Mouse (Mus musculus) left cerebral cortex, postnatal 36 days (tissue): ENCODE results near the gene Dclk3. TPM values are rescaled to one million over a fixed set of nuclear protein-coding genes. Genes with fewer than 3 reads are reported as not detected.

Experiments
- DNase-seq, 2 experiments: peaks; one replicate each; pipeline ENCODE4 v3.0.0; 2021 to 2022; ENCODE audit warnings: low spot score in 2 of 2, mixed read lengths in 1 of 2
- intact Hi-C: fragments of 180-260 bp; cut with DNase I; formaldehyde crosslinking; loops from one replicate; pipeline ENCODE4 v1.15.1; 2025
- total RNA-seq, 2 experiments: library from RNA; stranded (reverse); gene quantifications; 2 replicates each; pipeline ENCODE4 v1.2.3; 2021

Dclk3 gene
- total RNA-seq, 2 experiments from 2014 or later: 53.8 to 57.3 TPM

DNA sequence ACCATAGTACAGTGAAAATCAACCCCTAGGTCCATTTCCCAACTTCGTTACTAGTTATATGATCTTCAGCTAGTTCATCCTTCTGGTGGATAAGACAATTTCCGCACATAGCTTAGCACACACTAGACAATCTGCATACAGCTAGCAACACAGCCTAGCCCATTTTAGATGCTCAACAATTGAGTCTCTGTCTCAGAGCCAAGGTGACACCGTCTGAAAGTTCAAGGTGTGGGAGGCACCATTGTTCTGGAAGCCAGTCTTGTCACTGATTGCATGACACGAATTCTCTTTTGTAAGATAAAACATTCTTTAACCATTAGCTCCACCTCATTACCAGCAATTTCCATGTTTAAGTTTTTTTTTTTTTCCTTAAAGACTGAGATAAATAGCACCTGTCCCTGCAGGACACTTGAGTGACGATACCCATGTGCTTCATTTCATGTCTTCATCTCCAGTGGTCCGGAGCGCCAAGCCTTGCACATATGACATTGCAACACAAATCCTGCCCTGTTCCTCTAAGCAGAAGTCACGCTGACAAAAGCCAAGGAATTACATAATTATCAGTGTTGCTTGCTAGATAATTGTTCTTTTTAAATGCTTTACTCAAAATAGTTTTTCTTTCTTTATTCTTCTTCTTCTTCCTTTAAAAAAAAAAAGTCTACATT, 10.1 kb upstream of the Dclk3 start:
- no peak for DNase-seq
- intact Hi-C loops: loop anchor here (10.0 kb wide), 1 partner anchor 46 kb away; no protein-coding TSS in a partner anchor

- DNase-seq: no peak
- intact Hi-C loops: loop anchor here (10.0 kb wide), 1 partner anchor 45 kb away; no protein-coding TSS in a partner anchor
Observed at GRCm38 (mm10) chr9:111429363-111429750, 9.5 kb upstream of the Dclk3 start.

DNA sequence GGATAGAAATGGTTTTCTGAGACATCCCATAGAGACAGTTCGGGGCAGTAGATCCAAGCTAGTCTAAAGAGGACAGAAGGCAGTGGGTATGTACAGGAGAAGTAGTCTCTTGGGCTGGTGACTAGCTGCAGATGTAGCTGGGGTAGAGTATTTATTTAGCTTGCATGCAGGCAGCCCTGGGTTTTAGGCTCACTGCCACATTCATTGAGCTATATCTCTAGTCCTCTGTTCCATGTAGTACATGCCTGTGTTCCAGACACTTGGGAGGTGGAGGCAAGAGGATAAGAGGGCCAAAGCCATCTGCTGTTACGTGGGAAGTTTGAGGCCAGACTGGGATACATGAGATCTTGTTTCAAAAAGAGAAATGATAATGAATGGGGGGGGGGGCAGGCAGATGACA, 3.5 kb upstream of the Dclk3 start:
- DNase-seq: no peak
- intact Hi-C loops: loop anchor here (5.0 kb wide), 1 partner anchor 53 kb away; no protein-coding TSS in a partner anchor

GRCm38 (mm10) chr9:111439836-111440201, 938 bp downstream of the Dclk3 start:
- peak; percentile 76 to 79 for DNase-seq
- intact Hi-C loops: loop anchor here (5.0 kb wide), 3 partner anchors 37 to 58 kb away; no protein-coding TSS in a partner anchor

GRCm38 (mm10) chr9:111440446-111440845, 1.6 kb downstream of the Dclk3 start:
- intact Hi-C loops: loop anchor here (5.0 kb wide), 2 partner anchors 37 to 38 kb away; no protein-coding TSS in a partner anchor
- no peak for DNase-seq

- intact Hi-C loops: loop anchor here (5.0 kb wide), 2 partner anchors 36 to 39 kb away; no protein-coding TSS in a partner anchor
- DNase-seq: no peak
Observed at GRCm38 (mm10) chr9:111441151-111441550, 2.3 kb downstream of the Dclk3 start.

- intact Hi-C loops: no loop called here
- no peak for DNase-seq
Observed at GRCm38 (mm10) chr9:111446204-111446603, 7.3 kb downstream of the Dclk3 start.

- DNase-seq: no peak
- intact Hi-C loops: no loop called here
Observed at GRCm38 (mm10) chr9:111448976-111449375, 10.1 kb downstream of the Dclk3 start.

DNA sequence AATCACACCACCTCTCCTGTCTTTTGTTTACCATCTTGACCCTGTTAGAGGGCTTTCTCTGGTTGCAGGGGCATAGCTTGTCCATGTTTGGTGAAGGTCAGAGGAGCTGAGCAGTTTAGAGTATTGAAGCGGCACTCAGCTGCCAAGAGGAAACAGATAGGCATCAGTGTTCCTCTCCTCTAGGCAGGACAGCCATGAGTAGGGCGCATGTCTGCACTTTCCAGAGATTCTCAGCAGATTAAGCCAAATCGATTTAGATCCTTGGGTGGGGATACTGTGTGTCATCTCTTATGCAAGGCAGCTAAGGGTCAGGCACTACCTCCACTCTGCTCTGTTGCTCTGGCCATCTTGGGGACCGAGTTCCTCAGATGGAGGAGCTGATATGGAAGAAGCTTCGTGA, 11.0 kb downstream of the Dclk3 start:
- intact Hi-C loops: no loop called here
- DNase-seq: no peak

- intact Hi-C loops: no loop called here
- DNase-seq: no peak
Observed at GRCm38 (mm10) chr9:111450853-111451404, 12.0 kb downstream of the Dclk3 start.

DNA sequence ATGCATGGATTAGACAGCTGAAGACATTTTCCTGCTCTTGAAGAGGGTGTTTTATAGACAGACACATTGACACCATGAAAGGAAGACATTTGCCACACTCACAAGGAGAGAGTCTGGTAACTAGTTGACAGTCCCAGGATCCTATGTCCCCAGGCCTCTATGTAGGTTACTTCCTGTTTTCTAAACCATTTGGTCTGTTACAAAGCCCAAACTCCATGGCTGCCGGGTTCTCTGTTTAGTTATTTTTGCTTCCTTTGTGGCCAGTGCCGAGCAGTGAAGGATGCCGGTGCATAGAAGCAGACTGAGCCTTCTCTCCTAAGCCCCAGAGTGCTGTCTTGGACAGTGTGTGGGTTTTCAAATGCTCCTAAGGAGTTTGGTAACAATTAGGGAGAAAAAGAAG, 15.0 kb downstream of the Dclk3 start:
- intact Hi-C loops: no loop called here
- no peak for DNase-seq

DNA sequence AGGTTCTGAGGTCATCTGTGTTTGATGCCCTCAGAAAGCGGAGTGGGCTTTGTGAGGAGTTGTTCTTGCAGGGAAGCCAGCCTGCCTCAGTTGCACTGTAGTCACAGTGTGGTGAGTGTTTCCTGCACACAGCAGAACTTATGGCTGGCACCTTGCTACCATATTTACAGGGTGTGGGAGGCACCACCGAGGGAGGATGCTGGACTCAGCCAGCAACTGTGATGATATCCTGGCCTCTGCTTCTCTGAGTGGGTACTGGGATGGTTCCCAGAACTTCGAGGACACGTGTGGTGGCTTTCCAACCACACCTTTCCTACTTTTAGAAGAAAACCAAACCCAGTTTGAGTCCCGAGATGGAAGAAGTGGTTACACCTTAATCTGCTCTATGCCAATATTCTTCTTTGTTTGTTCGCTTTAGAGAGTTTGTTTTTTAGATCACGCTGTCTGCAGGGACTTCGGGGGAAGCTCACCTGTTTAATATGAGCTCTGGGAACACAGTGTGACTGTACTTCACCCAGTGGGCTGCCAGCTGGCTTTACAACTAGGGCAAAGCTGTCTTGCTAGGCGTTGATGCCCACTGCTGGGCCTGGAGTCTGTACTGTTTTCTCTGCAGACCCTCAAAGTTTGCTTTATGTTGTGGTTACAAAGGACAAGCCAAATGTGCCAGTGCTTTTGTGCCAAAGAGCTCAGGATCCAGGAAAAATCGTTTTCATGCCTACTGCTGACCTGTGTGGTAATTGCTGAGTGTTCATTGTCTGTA, 18.5 kb downstream of the Dclk3 start:
- intact Hi-C loops: no loop called here
- DNase-seq: no peak

- intact Hi-C loops: no loop called here
- DNase-seq: no peak
Observed at GRCm38 (mm10) chr9:111457936-111458310, 19.0 kb downstream of the Dclk3 start.

DNA sequence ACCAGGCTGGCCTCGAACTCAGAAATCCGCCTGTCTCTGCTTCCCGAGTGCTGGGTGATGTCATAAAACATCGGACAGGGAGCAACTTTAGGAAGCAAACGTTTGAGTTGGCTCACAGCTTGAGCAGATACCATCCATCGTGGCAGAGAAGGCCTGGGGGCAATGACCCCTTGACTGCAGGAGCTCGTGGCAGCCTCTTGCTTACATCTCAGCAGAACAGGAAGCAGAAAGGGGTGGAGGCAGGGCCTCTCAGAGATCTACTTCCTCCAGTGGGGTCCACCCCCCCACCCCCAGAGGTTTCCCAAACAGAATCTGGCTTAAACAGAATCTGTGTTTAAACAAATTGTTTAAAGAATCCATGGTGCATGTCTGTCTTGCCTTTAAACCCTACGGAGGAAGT, 20.6 kb downstream of the Dclk3 start:
- no peak for DNase-seq
- intact Hi-C loops: no loop called here

DNA sequence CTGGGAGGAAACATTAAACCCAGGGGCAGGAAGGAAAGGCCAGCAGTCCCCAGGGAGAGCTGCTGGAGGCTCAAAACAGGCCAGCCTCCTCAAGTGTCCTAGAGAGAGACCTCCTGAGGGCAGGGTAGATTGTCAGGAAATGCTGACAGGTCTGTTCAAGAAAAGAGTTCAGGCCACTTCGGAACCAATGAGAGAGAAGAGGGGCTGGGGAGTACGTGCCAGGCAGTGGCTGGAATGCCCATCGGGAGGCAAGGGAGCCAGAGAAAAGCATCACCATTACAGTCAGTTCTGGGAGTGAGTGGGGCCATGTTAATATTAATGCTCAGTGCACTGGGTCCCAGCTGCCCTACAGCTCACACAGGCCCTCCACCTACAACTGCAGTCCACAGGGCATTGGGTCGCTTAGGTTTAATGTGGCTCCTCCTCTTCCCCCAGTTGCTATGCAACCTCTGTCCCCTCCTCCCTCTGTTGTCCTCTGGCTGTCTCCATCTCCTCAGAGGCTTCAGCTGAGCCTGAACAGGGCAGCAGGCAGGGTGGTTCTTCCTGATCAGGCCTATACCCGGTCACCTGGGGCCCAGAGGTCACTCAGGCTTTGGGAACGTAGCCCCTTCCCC, 21.4 kb downstream of the Dclk3 start:
- no peak for DNase-seq
- intact Hi-C loops: no loop called here

GRCm38 (mm10) chr9:111461415-111462103, 22.7 kb downstream of the Dclk3 start:
- DNase-seq: no peak
- intact Hi-C loops: no loop called here

DNA sequence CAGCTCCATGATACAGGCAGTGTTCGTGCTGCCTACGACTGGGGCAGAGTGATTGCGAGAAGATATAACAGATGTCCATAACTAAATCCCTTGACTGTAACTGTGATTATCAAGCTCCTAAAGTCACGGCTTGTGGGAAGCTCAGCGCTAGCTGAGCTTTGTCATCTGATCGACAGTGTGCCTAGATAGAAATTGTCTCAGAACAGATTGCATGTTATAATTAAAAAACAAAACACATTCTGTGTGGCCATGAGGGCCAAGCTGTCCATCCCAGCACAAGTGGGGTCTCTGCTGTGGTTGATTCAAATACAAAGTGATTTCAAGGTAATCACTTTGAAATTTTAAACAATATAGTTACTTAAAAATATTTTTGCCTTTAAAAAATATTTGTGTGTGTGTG, 26.8 kb downstream of the Dclk3 start:
- intact Hi-C loops: no loop called here
- DNase-seq: no peak

DNA sequence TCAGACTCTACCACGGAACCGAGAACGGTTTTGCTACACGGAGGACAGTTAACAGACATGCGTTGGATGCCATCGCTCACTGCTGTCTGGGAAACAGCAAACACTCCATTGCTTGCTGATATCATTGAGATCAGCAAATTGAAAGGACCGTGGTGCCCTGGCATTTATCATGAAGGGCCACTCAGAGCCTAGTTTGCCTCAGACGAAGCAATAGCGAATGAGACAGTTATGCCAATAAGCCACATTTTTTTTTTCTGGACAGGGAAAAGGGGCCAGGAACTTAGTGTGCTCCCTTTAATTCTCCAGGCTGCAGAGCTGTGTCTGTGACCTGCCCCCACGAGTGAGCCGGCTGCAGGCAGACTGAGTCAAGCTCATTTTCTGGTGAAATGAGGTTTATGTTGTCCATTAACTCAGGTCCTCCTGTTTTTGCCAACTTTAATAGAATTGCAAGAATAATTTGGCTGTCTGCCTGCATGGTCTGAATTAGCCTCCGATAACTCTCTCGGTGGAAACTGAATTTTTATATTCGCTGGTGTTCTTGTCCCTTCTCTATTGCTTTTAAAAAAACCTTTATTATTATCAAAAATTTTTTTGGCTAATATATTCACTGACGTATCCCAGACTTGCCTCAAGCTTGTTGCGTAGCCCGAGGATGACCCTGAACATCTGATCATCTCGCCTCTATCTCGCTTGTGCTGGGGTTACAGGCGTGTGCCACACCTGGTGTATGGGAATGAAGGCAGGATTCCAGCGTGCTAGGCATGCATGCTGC, 35.0 kb downstream of the Dclk3 start:
- intact Hi-C loops: loop anchor here (10.0 kb wide), 1 partner anchor 49 kb away; no protein-coding TSS in a partner anchor
- no peak for DNase-seq

- DNase-seq: no peak
- intact Hi-C loops: loop anchor here (10.0 kb wide), 1 partner anchor 50 kb away; no protein-coding TSS in a partner anchor
Observed at GRCm38 (mm10) chr9:111474458-111474745, 35.5 kb downstream of the Dclk3 start.
